Mouse (Mus musculus) left cerebral cortex, postnatal 4 days (tissue): ENCODE measurements around the gene Crim1. TPM values are rescaled to one million over a fixed set of nuclear protein-coding genes. Genes with fewer than 3 reads are reported as not detected.
A peak's percentile ranks its signal among the peaks of the same experiment; 100 is the strongest.
"Not testable (repeated sequence)": the region's sequence is repeated elsewhere in the genome, so short reads cannot be mapped to it uniquely, and the experiment has no call there.

Experiments used
- DNase-seq: peaks from one replicate; pipeline ENCODE4 v3.0.0-alpha.2; 2022
- intact Hi-C: fragments of 180-260 bp; cut with DNase I; formaldehyde crosslinking; loops from one replicate; pipeline ENCODE4 v1.15.1; 2025
- total RNA-seq, 2 experiments: library from RNA; stranded (reverse); gene quantifications; 2 replicates each; pipeline ENCODE4 v1.2.3; 2021

Crim1 gene
- total RNA-seq, 2 experiments from 2014 or later: 60.1 to 71.5 TPM

- DNase-seq: no peak
- intact Hi-C loops: no loop called here
These were observed 46.8 kb downstream of the Crim1 start for GRCm38 (mm10) chr17:78246634-78247383.

GRCm38 (mm10) chr17:78248197-78248596 lies 48.1 kb downstream of the Crim1 start:
- no peak for DNase-seq
- intact Hi-C loops: no loop called here

DNA sequence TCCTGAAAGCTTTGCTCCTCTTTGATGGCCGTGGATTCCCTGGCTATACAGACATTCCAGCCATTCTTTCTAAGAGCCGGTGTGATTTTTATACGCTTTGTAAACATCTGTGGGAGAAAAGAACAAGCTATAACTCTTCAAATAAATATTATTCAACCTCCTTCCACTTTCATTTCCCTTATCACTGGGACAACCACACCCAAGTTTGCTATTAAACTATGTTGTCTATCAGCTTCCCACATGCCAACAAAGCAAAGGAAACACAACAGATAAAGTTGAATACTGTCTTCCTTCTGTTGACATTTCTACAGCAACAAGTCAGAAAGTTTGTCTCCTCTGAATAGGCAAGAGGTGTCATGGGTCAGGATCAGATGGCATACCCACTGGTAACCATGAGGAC lies 48.9 kb downstream of the Crim1 start:
- no peak for DNase-seq
- intact Hi-C loops: no loop called here

DNA sequence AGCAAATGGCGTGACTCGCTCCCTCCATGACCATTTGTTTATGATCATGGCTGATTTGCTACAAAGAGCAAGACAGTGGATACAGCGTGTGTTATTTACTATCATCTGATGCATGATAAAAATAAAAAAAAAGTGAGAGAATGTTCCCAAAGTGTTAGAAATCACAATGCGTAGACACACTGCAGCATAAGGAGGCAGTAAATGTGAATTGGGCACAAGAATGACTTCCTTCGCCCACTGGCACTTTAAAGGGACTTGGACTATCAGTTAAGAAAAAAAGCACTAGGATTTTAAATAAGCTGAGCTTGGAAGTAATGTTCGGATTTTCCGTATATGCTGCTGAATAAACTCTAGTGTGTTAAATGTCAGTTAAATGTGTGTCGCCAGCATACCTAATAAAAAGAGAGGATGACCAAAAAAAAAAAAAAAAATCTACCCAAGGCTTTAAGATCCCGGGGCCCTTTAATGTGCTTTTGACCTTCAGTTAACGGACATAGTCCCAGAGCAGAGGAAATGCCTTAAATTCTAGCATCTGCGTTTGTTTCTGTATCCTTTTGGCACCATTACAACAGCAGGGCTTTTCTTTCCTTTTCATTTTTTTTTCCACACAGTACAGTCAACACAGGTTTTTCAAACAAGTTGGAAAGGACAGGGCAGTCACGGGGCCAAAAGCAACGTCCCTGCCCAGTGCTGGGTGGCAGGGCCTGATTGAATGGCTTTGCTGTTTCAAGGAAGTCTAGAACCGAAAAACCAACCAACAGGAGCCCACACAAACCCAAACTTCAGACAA lies 50.3 kb downstream of the Crim1 start:
- intact Hi-C loops: no loop called here
- DNase-seq: no peak

GRCm38 (mm10) chr17:78253587-78253986 lies 53.5 kb downstream of the Crim1 start:
- intact Hi-C loops, DNase-seq: not testable (repeated sequence)

DNA sequence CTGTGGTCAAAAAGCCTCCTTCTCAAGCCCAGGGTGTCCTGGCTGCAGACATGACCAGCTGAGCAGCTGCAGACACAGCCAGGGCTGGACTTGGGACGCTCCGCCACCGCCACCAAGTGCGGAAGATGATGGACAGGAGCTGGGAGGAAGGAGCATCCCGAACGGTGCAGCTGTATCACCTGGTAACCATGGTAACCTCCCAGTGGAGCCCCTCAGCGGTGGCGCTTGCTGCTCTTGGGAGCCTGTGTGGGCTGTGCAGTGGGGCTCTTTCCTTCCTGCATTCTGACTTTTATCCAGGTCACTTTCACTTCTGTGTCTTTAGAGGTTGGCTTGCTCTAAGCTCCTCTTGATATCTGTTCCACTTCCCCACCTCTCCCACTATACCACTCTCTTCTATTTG lies 54.2 kb downstream of the Crim1 start:
- intact Hi-C loops: no loop called here
- DNase-seq: peak; percentile 8

DNA sequence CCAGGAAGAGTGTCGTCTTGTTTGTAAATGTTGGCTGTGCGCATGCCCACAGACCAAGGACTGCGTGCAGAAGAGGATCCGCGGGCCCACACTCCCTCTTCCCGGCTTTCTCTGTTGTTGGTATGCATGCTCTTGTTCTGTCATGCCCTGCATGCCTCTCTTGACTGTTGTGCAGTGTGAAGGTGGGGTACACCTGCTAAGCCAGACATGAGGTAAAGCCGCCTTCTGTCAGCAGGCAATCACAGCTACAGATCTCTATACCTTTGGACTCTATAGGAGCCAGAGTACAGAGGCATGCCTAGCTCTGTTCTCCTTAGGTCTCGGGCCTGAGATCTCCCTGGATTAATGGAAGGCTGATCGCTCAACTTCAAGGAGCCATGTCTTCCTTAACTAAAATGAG lies 55.7 kb downstream of the Crim1 start:
- intact Hi-C loops: no loop called here
- no peak for DNase-seq

DNA sequence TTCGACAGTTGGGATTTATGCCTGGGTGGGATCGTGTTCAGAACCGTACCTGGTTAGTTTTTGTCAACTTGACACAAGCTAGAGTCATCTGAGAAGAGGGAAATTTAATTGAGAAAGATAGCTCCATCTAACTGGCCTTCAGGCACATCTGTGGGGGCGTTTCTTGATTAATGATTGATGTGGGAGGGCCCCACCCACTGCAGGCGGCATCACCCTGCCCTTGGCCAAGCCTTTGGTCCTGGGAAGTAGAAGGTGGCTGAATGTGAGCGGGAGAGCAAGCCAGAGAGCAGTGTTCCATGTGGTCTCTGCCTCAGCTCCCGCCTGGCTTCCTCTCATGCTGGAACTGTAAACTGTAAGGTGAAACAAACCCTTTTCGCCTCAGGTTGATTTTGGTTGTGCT lies 56.5 kb downstream of the Crim1 start:
- no peak for DNase-seq
- intact Hi-C loops: no loop called here

- intact Hi-C loops: no loop called here
- no peak for DNase-seq
These were observed 61.6 kb downstream of the Crim1 start for GRCm38 (mm10) chr17:78261684-78262083.

DNA sequence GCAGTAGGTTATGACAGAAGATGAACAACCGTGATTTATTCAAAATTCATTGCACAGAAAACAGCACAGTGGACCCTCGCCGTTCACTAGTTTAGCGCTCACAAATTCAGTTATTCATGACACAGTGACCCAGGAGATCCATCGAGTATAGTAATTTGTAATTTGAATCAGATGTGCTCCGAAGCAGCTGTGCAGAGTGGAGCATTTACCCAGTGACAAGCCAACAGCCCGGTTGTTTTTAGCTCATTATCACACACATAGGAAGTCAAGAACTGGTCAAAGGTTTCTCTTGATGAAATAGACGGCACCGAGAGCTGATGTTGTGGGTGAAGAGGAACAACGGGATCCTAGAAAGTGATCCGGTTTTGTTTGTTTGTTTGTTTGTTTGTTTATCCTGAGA lies 64.1 kb downstream of the Crim1 start:
- intact Hi-C loops: no loop called here
- DNase-seq: no peak

DNA sequence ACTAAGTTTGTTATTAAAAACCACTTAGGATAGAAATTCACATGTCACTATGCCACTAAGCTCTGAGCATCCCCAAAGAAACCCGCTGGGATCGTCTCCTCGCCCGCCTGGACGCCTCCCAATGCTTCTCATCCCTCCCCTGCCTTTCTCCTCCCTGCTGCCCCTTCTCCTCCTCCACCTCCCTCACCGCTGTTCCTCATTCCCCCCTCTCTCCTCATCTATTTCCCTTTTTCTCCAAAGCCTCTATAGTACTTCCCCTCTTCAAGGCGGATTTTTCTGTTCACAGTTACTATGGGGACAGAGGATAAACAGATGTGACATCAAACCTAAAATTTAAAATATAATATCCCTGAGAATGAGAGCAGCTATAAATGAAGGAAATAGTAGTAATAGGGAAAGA lies 65.1 kb downstream of the Crim1 start:
- no peak for DNase-seq
- intact Hi-C loops: no loop called here

- intact Hi-C loops: no loop called here
- DNase-seq: no peak
These were observed 66.2 kb downstream of the Crim1 start for GRCm38 (mm10) chr17:78266271-78266670.

DNA sequence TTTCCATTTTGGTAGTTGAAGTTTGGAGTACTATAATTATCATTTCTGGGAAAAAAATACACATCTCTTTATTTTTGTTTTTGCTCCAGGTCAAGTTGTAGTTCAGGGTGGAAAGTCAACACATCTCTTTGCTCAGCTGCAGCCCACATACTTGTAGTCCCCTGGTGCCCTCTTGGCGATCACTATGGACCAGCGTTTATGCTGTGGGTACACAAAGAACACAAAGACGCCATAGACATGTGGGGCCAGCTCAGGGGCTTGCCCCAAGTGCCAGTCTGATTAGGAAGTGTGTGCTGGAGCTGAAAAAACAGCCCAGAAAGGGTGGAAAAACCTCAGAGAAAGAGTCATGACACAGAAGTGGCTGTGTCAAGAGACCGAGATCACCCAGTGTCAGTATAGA lies 68.5 kb downstream of the Crim1 start:
- DNase-seq: no peak
- intact Hi-C loops: no loop called here

DNA sequence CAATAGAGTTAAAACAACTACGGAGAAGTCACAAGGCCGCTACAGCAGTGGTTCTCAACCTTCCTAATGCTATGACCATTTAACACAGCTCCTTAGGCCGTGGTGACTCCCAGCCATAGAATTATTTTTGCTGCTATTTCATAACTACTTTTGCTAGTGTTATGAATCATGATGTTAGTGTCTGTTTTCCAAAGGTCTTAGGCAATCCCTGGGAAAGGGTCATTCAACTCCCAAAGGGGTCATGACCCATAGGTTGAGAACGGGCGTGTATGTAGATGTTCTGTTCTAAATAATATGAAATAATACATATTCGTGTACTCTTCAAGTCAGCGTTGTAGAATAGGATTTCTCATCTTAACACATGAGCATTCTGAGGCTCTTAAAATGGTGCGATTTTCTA lies 69.3 kb downstream of the Crim1 start:
- DNase-seq: no peak
- intact Hi-C loops: no loop called here

GRCm38 (mm10) chr17:78270019-78270418 lies 70.0 kb downstream of the Crim1 start:
- intact Hi-C loops: no loop called here

GRCm38 (mm10) chr17:78271731-78272130 lies 71.7 kb downstream of the Crim1 start:
- intact Hi-C loops: no loop called here
- no peak for DNase-seq

More at GRCm38 (mm10) chr17:78270019-78270418, 70.0 kb downstream of the Crim1 start:
- no peak for DNase-seq

- intact Hi-C loops: no loop called here
- DNase-seq: no peak
These were observed 72.1 kb downstream of the Crim1 start for GRCm38 (mm10) chr17:78272142-78272541.

DNA sequence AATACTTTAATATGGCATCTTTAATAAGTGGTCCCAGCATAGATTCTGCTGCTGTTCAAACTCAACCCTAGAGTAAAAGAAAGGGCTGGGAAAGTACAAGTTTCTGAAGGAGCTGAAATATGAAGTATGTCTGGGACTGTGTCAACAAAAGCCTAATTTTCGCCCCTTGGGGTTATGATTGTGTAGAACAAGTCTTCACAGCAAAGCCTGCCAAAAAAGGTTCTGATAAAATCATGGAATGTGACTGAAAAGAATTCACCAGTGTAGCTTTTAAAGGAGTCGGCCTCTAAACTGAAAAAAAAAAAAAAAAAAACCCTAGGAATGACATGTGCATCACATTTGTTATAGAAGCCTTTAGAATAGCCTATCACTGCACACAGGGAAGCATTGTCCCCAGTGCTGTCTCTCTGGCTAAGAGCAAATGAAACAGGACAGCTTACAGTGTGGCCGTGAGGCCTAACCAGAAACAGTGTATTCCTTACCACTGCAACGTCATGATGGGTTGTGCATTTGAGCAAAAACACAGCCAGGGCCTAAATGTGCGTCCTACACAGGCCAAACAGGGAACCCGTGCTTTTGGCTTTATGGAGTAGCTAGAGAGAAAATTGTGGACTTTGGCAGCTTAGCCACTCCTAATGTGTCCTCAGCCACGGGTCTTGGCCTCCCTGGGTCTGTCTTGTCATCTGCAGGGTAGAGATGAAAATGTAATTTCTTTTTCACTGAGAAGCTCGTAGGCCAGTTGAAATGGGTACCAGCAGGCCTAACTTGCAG lies 72.8 kb downstream of the Crim1 start:
- DNase-seq: no peak
- intact Hi-C loops: no loop called here

DNA sequence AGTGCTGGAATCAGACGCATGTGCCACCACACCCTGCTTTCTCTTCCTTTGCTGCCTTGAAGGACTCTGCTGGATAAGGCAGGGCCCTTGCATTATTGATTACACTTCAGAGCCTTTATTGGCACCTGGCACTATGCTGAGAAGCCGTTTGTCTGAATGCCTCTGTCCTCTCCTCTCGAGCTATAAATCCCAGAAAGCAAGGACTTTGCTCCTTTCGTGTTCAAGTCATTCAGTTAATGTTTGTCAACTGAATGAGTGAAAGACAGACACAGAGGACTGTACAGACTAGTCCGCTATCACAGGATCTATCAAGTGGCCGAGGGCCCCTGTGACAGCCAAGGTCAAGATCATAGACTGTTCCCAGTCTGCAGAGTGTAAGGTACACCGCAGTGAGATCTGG lies 73.8 kb downstream of the Crim1 start:
- DNase-seq: no peak
- intact Hi-C loops: no loop called here

GRCm38 (mm10) chr17:78274609-78275506 lies 74.8 kb downstream of the Crim1 start:
- no peak for DNase-seq
- intact Hi-C loops: no loop called here

GRCm38 (mm10) chr17:78275507-78275813 lies 75.4 kb downstream of the Crim1 start:
- DNase-seq: no peak
- intact Hi-C loops: no loop called here
